Mouse (Mus musculus): ENCODE results near the gene Fam126a. TPM values are rescaled to one million over a fixed set of nuclear protein-coding genes. Genes with fewer than 3 reads are reported as not detected.

The Fam126a gene
- polyA plus RNA-seq, 1 experiment from 2014 or later, result 55.0 TPM

DNA sequence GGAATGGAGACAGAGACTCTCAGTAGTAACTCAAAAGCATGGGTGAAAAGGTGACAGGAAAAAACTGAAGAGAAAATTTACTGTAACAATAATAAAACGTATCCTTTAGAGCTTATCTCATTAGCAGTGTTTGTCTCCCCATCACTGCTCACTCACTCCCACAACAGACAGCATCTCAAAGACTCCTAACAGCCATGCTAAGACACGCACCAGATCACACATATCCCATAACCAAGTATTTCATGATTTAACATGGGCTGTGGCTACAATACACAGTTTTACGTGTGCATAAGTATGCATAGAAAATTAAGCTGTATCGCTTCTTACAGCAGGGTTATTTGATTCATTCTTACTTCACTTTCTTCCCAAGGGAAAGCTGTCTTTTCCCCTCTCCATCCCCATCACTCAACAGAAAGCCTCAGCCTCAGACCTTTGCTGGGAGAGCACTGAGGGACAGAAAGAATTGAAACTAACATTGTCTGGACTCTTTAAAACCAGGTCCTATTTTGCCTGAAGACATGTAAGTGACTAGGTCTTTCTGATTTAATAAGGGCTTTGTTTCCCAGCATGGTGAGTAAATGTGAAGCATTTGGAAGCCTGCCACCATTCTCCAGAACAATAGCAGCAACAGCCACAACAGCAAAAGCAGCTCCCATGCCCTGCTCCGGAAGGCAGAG lies 37.5 kb downstream of the Fam126a start:
- Histone ChIP-seq H3K4me2 (no peak overlapping the region), H3K9me3 (replicated peaks) (no peaks in the 10 kb centered on the region), H3K27ac (replicated peaks) (no peak overlapping the region), H3K27me3 (no peaks in the 10 kb centered on the region), H3K4me3 (replicated peaks) (no peak overlapping the region), H3K36me3 (replicated peaks) (peaks cover 43% of the 10 kb centered on the region), H3K4me1 (replicated peaks) (peaks cover 22% of the 10 kb centered on the region), H3K9ac (no peak overlapping the region)
- ATAC-seq (ENCODE audit: insufficient read depth), result no peak
- WGBS (ENCODE audit: insufficient replicate concordance), result 72% methylated on average over 5 of the region's 5 CpGs

GRCm38 (mm10) chr5:23990001-23990400 lies 40.5 kb downstream of the Fam126a start:
- ATAC-seq (ENCODE audit: insufficient read depth), result no peak
- no peaks in the 10 kb centered on the region for H3K9me3 ChIP-seq (replicated peaks)
- no peak overlapping the region for H3K4me3 ChIP-seq (replicated peaks)
- H3K4me2 ChIP-seq, result no peak overlapping the region
- H3K36me3 ChIP-seq (replicated peaks), result peaks cover 55% of the 10 kb centered on the region
- H3K27ac ChIP-seq (replicated peaks), result no peak overlapping the region
- 0 out of 2 replicates have a peak, but pooled peaks cover 11% of the 10 kb centered on the region for H3K4me1 ChIP-seq (replicated peaks)
- no peak overlapping the region for H3K9ac ChIP-seq
- no peaks in the 10 kb centered on the region for H3K27me3 ChIP-seq
- WGBS (ENCODE audit: insufficient replicate concordance), result 93% methylated on average over 3 of the region's 3 CpGs

GRCm38 (mm10) chr5:23987792-23988191 lies 42.7 kb downstream of the Fam126a start:
- H3K36me3 ChIP-seq (replicated peaks), result peaks cover 77% of the 10 kb centered on the region
- no peaks in the 10 kb centered on the region for H3K9me3 ChIP-seq (replicated peaks)
- no peak overlapping the region for H3K27ac ChIP-seq (replicated peaks)
- H3K9ac ChIP-seq, result no peak overlapping the region
- H3K27me3 ChIP-seq, result no peaks in the 10 kb centered on the region
- no peak overlapping the region for H3K4me2 ChIP-seq
- 85% methylated on average over 10 of the region's 10 CpGs for WGBS (ENCODE audit: insufficient replicate concordance)
- 0 out of 2 replicates have a peak, but pooled peaks cover 2% of the 10 kb centered on the region for H3K4me1 ChIP-seq (replicated peaks)
- H3K4me3 ChIP-seq (replicated peaks), result no peak overlapping the region
- ATAC-seq (ENCODE audit: insufficient read depth), result no peak

- no peaks in the 10 kb centered on the region for H3K9me3 ChIP-seq (replicated peaks)
- no peak overlapping the region for H3K4me3 ChIP-seq (replicated peaks)
- no peak overlapping the region for H3K27ac ChIP-seq (replicated peaks)
- ATAC-seq (ENCODE audit: insufficient read depth), result no peak
- no peaks in the 10 kb centered on the region for H3K4me1 ChIP-seq (replicated peaks)
- H3K4me2 ChIP-seq, result no peak overlapping the region
- no peaks in the 10 kb centered on the region for H3K27me3 ChIP-seq
- no peak overlapping the region for H3K9ac ChIP-seq
- peaks cover 85% of the 10 kb centered on the region for H3K36me3 ChIP-seq (replicated peaks)
- WGBS (ENCODE audit: insufficient replicate concordance), result 94% methylated on average over 1 of the region's 1 CpGs
These were observed 48.4 kb downstream of the Fam126a start for GRCm38 (mm10) chr5:23982081-23982480.

- no peak overlapping the region for H3K27ac ChIP-seq (replicated peaks)
- no peak for ATAC-seq (ENCODE audit: insufficient read depth)
- H3K4me1 ChIP-seq (replicated peaks), result no peaks in the 10 kb centered on the region
- H3K9me3 ChIP-seq (replicated peaks), result no peaks in the 10 kb centered on the region
- no peak overlapping the region for H3K4me2 ChIP-seq
- H3K4me3 ChIP-seq (replicated peaks), result no peak overlapping the region
- peaks cover 85% of the 10 kb centered on the region for H3K36me3 ChIP-seq (replicated peaks)
- H3K27me3 ChIP-seq, result no peaks in the 10 kb centered on the region
- H3K9ac ChIP-seq, result no peak overlapping the region
- WGBS (ENCODE audit: insufficient replicate concordance), result 78% methylated on average over 14 of the region's 14 CpGs
These were observed 52.0 kb downstream of the Fam126a start for GRCm38 (mm10) chr5:23978516-23978915.

GRCm38 (mm10) chr5:23974994-23975575 lies 55.4 kb downstream of the Fam126a start:
- no peak for ATAC-seq (ENCODE audit: insufficient read depth)
- H3K4me2 ChIP-seq, result no peak overlapping the region
- H3K27me3 ChIP-seq, result no peaks in the 10 kb centered on the region
- no peak overlapping the region for H3K4me3 ChIP-seq (replicated peaks)
- no peaks in the 10 kb centered on the region for H3K9me3 ChIP-seq (replicated peaks)
- no peaks in the 10 kb centered on the region for H3K4me1 ChIP-seq (replicated peaks)
- H3K9ac ChIP-seq, result no peak overlapping the region
- 76% methylated on average over 3 of the region's 3 CpGs for WGBS (ENCODE audit: insufficient replicate concordance)
- no peak overlapping the region for H3K27ac ChIP-seq (replicated peaks)
- H3K36me3 ChIP-seq (replicated peaks), result peaks cover 57% of the 10 kb centered on the region

DNA sequence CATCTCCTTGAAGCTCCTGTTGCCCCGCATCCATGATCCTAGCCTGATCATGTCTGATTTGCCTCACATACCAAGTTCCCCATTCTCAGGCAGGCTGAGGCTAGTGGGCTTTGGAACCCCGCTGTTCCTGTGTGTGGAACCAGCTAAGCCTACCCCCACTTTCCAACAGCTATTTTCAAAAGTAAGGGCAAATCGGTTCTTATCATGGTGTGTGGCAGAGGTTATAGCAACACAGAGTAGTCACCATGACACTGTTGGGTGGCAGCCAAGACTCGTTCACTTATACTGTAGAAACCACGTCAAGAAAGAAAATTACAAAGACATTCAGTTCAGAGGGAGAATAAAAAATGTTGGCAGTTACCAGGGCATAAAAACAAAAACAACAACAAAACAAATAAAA lies 62.8 kb downstream of the Fam126a start:
- Histone ChIP-seq H3K4me1 (replicated peaks) (no peaks in the 10 kb centered on the region), H3K9me3 (replicated peaks) (no peaks in the 10 kb centered on the region), H3K36me3 (replicated peaks) (peaks cover 34% of the 10 kb centered on the region), H3K4me2 (no peak overlapping the region), H3K27ac (replicated peaks) (no peak overlapping the region), H3K4me3 (replicated peaks) (no peak overlapping the region), H3K9ac (no peak overlapping the region), H3K27me3 (no peaks in the 10 kb centered on the region)
- 72% methylated on average over 5 of the region's 5 CpGs for WGBS (ENCODE audit: insufficient replicate concordance)
- ATAC-seq (ENCODE audit: insufficient read depth), result no peak

DNA sequence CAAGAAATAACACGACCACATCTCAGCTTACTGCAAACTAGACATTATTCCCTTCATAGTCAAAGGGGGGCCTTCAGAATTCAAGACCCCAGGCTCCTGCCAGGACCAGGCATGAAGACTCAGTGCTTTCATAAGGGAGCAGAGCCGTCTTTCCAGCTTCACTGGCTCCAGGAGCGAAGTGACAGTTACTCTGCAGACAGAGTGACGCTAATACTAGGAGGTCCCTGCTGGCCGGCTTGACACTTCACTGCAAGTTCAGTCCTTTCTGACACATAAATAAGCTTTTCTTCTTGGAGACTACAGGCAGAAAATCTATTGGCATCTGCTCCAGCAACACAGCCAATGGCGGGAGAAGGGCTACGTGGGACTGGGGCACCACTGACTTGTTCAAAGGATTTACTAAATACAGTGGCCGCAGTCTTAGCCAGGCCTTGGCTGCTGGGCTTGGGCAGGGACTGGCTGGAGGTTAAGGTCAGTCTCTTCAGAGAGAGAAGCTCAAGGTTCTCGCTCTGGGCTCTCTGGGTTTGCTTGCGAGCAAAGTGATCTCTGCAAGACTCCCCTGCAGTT lies 65.8 kb downstream of the Fam126a start:
- Histone ChIP-seq H3K27ac (replicated peaks) (no peak overlapping the region), H3K4me3 (replicated peaks) (no peak overlapping the region), H3K9ac (no peak overlapping the region), H3K4me1 (replicated peaks) (no peaks in the 10 kb centered on the region), H3K27me3 (no peaks in the 10 kb centered on the region), H3K36me3 (replicated peaks) (peaks cover 49% of the 10 kb centered on the region), H3K4me2 (no peak overlapping the region), H3K9me3 (replicated peaks) (no peaks in the 10 kb centered on the region)
- 92% methylated on average over 10 of the region's 10 CpGs for WGBS (ENCODE audit: insufficient replicate concordance)
- ATAC-seq (ENCODE audit: insufficient read depth), result no peak

DNA sequence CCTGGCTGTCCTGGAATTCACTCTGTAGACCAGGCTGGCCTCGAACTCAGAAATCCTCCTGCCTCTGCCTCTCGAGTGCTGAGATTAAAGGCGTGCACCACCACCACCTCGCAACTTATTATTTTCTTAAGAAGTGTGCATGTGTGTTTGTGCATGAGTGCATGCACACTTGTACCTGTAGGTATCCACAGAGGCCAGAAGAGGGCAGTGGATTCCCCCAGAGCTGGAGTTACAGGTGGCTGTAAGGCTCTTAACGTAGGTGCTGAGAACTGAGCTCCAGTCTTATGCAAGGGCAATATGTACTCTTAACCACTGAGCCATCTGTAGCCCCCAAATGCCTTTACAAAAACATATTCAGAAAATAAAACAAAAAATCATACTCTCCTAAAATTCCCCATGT lies 77.4 kb downstream of the Fam126a start:
- H3K4me2 ChIP-seq, result no peak overlapping the region
- H3K27ac ChIP-seq (replicated peaks), result no peak overlapping the region
- H3K36me3 ChIP-seq (replicated peaks), result no peaks in the 10 kb centered on the region
- 72% methylated on average over 5 of the region's 5 CpGs for WGBS (ENCODE audit: insufficient replicate concordance)
- H3K4me3 ChIP-seq (replicated peaks), result no peak overlapping the region
- 0 out of 2 replicates have a peak, but pooled peaks cover 3% of the 10 kb centered on the region for H3K9me3 ChIP-seq (replicated peaks)
- no peaks in the 10 kb centered on the region for H3K4me1 ChIP-seq (replicated peaks)
- H3K9ac ChIP-seq, result no peak overlapping the region
- H3K27me3 ChIP-seq, result 0 out of 2 replicates have a peak, but pooled peaks cover 8% of the 10 kb centered on the region
- no peak for ATAC-seq (ENCODE audit: insufficient read depth)

- Histone ChIP-seq H3K4me2 (no peak overlapping the region), H3K36me3 (replicated peaks) (no peaks in the 10 kb centered on the region), H3K9ac (no peak overlapping the region), H3K27me3 (0 out of 2 replicates have a peak, but pooled peaks cover 8% of the 10 kb centered on the region), H3K4me3 (replicated peaks) (no peak overlapping the region), H3K4me1 (replicated peaks) (no peaks in the 10 kb centered on the region), H3K9me3 (replicated peaks) (0 out of 2 replicates have a peak, but pooled peaks cover 1% of the 10 kb centered on the region), H3K27ac (replicated peaks) (no peak overlapping the region)
- ATAC-seq (ENCODE audit: insufficient read depth), result no peak
- WGBS (ENCODE audit: insufficient replicate concordance), result 57% methylated on average over 3 of the region's 3 CpGs
These were observed 82.4 kb downstream of the Fam126a start for GRCm38 (mm10) chr5:23948071-23948470.

- Histone ChIP-seq H3K36me3 (replicated peaks) (no peaks in the 10 kb centered on the region), H3K9ac (no peak overlapping the region), H3K9me3 (replicated peaks) (no peaks in the 10 kb centered on the region), H3K27ac (replicated peaks) (no peak overlapping the region; the same call in 1 of the 2 replicates), H3K4me2 (no peak overlapping the region), H3K4me1 (replicated peaks) (no peaks in the 10 kb centered on the region), H3K4me3 (replicated peaks) (no peak overlapping the region), H3K27me3 (0 out of 2 replicates have a peak, but pooled peaks cover 8% of the 10 kb centered on the region)
- WGBS (ENCODE audit: insufficient replicate concordance), result 8% methylated on average over 1 of the region's 1 CpGs
- ATAC-seq (ENCODE audit: insufficient read depth), result no peak
These were observed 85.4 kb downstream of the Fam126a start for GRCm38 (mm10) chr5:23945056-23945455.
